Mouse (Mus musculus) kidney, adult 18-20 months (tissue): ENCODE data around the gene Tbc1d16.
"Not testable (repeated sequence)": the region's sequence is repeated elsewhere in the genome, so short reads cannot be mapped to it uniquely, and the experiment has no call there.

Experiments
- DNase-seq: peaks from one replicate; pipeline ENCODE4 v3.0.0; 2021

The Tbc1d16 gene

DNA sequence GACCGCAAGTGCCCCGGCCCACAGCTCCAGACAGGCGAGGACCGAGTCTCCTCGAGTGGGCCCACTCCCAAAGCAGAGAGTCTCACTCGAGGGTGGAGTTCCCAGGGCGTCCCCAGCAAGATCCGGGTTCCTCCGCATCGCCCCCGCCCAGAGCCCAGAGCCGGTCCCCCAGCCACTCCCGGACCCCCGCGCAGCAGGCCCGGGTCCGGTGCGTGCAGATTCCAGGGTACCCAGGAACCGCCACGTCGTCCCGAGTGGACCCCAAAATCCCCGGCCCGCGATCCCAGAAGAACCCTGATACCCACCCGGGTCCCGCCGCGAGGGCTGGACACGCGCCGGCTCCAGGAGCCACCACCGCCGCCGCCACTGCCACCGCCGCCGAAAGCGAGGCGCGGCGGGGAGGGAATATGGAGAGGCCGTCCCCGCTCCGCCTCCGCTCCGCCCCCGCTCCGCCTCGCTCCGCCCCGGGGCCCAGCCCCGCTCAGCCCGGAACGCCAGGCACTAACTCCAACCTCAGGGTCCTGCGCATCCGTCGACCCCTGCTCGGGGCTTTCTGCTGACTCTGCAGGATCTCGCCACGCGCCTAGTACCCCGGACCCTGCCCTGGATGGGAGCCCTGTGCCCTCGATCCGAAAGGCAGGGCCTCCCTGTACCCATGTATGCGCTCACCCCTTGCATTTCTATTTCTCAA, at the start of gene Tbc1d16, which contains the start of gene Ccdc40:
Gene Tbc1d16 (minus strand): TSS at position 409 of the 691 bp plus-strand sequence.
Gene Ccdc40 (plus strand): TSS at position 482 of the 691 bp plus-strand sequence.
- peak; percentile 80 for DNase-seq

GRCm38 (mm10) chr11:119273186-119273930, 45.1 kb upstream of the Tbc1d16 start:
- peak; percentile 13 for DNase-seq

GRCm38 (mm10) chr11:119272492-119272891, 44.2 kb upstream of the Tbc1d16 start:
- not testable (repeated sequence) for DNase-seq

DNA sequence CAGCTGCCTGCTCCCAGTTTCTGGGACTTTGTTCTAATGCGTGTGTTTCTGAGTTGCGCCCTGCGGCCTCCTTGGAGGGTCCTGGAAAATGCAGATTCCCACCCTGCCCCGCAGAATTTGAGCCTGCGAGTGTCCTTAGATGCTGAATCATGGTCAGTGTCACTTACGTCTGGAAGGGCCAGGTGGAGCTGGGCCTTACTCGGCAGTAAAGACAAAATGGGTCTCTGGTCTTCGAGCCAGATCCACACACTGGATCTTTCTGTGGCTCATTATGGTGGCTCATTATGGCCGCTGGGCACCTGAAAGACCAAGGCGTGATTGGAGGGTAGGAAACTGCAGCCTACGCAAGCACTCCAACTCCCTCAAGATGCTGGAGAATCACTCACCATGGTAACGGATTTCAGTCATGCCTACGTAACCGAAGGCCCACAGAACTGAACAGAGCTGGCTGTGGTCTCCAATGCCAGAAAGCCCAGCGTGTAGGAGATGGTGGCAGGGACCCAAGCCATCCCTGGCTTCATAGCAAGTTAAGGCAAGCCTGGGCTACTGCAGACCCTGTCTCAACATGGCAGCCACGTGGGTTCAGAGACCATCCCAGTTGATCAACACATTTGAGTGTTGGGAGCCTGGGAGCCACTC, 40.4 kb upstream of the Tbc1d16 start:
- peak; percentile 6 for DNase-seq

DNA sequence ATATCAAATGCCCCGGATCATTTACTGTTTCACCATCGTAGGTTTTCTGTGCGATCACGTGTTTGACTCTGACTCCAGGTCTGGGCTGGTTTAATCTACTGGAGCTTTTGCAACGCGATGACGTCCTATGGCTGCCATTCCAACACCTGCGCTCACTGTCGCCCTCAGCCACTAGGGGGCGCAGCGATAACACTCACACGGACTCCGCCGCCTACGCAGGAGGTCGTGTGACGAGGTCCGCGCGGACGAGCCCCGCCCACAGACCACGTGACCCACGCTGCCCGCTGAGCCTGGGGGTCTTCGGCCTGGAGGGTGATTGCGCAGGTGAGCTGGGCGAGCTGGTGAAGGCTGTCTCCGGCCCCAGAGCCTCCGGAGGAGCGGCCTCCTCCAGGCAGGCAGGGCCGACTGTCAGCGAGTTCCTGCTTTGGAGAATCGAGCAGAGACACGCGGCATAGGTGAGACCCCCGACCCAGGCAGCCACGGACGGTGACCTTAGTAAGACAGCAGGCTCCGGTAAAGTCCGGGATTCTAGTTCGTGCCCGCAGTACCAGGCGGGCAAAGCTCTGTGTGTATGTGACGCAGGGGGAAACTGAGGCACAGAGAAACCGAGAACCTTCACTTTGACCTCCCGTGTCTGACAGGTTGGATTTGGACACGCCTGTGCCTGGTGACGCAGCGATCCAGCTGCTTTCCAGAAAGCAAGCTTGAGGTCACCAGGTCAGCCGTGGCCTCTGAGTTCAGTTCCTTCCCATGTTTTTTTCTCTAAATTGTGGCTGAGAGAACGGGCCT, 39.7 kb upstream of the Tbc1d16 start, which contains the start of gene Gaa:
Gene Gaa (plus strand): TSS at position 120 of the 789 bp plus-strand sequence.
- peak; percentile 96 for DNase-seq

DNA sequence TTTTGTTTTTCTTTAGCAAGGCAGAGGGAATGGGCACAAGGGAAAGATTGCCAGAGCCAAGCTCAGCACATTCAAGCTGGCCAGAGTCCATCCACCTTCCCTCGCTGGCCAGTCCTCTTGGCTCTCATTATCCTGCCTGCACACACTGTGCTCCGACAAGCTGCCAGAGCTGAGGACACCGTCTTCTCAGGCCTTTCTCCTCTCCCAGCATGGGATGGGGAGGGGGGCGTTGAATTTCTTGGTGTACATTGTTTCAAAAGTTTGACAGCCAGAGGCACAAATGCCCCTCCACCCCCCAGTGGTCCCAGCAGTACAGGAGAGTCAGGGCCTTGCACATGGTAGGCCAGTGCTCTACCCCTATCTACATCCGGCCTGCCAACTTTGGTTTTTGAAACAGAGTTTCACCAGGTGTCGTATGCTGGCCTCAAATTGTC, 39.0 kb upstream of the Tbc1d16 start:
- DNase-seq = peak; percentile 71

DNA sequence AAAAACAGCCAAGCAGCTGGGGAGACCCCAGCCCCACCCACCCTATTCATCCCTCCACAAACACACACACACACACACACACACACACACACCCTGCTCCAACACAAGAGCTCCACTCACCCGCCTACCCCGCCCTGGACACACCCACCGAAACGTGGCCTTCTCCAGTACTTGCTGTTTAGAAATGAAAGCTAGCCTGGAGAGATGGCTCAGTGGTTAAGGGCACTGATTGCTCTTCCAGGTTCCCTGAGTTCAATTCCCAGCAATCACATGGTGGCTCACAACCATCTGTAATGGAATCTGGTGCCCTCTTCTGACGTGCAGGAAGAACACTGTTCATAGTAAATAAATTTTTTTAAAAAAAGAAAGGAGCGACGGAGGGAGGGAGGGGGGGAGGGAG, 37.5 kb upstream of the Tbc1d16 start:
- no peak for DNase-seq

- no peak for DNase-seq
These were observed 36.1 kb upstream of the Tbc1d16 start for GRCm38 (mm10) chr11:119264413-119264812.

- DNase-seq = no peak
These were observed 31.7 kb upstream of the Tbc1d16 start for GRCm38 (mm10) chr11:119259977-119260376.

- peak; percentile 78 for DNase-seq
These were observed 30.4 kb upstream of the Tbc1d16 start for GRCm38 (mm10) chr11:119258572-119259322.

GRCm38 (mm10) chr11:119258216-119258571, 29.9 kb upstream of the Tbc1d16 start:
- DNase-seq = no peak

GRCm38 (mm10) chr11:119256557-119256956, 28.3 kb upstream of the Tbc1d16 start:
- peak; percentile 36 for DNase-seq

DNA sequence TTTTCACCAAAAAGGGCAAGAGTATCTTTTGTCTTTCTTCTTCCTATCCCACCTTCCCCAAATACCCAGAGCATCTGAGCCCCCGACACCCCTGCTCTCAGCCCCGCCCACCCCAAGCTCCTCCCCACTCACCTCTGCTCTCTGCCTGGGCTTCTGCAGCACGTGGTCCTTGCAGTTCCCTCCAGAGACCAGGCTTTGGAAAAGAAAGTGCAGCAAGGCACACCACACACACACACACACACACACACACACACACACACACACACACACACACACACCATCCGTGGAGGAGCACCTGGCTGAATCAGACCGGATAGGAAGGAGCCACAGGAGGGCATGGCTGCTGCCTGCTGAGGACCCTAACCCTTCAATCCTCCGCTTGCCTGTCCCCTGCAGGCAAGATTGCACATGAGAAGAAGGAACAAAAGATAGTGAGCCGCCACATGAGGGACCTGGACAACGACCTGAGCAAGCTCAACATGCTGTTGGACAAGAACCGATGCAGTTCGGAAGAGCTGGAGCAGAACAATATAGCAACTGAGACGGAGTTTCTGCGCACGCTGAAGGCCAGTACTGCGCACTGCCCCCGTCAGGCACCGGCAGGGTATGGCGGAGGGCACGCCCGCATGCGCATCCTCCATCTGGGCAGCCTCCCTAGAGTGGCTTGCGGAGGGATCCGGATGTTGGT, 24.7 kb upstream of the Tbc1d16 start:
- DNase-seq = no peak

- no peak for DNase-seq
These were observed 22.7 kb upstream of the Tbc1d16 start for GRCm38 (mm10) chr11:119250998-119251397.

DNA sequence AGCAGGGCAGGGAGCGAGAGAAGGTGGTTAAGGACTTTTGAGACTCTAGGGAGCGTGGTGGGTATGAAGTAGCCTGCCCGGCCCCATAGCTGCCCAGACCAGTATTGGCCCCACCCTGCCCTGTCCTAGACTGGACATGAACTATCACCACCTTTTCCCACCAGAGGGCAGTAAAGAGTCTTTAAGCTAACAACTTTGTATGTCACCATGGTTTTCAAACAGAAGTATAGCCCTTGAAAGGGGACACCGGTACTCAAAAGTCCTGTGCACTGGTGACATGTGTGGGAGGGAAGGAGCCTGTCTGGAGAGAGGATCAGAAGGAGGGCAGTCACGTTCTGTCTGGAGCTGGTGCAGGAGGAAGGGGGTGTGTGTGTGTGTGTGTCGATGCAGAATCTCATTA, 20.7 kb upstream of the Tbc1d16 start:
- DNase-seq = peak; percentile 56

DNA sequence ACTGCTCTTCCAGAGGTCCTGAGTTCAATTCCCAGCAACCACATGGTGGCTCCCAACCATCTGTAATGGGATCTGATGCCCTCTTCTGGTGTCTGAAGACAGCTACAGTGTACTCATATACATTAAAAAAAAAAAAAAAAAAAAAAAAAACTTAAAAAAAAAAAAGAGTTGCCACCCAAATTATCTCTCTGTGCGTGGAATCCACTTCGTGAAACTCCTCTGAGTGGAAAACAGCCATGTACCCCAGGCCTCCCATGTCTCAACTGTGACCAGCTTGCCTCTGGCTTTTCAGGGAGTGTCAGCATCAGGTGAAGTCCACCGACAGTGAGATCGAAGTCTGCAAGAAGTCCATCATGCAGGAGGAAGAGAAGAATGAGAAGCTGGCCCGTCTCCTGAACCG, 17.2 kb upstream of the Tbc1d16 start:
- DNase-seq = not testable (repeated sequence)

DNA sequence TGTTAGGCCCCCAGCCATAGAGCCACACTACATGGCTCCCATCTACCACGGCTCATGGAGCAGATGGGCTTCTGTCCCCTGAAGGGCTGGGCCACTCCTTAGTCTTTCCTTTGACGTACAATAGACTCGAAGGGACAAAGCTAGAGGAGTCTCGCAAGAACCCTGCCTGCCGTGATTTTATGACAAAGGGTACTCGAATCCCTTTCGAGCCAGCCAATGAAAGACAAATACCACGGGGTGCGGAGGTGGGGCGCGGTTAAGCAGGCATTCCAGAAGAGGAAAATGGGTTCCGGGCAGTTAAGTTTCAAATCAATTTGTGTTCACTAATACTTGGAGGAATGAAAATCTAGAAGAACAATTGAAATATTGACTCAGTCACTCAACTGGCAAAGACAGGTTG, 11.2 kb upstream of the Tbc1d16 start:
- DNase-seq = no peak

GRCm38 (mm10) chr11:119238305-119238721, 10.0 kb upstream of the Tbc1d16 start:
- DNase-seq = peak; percentile 58

DNA sequence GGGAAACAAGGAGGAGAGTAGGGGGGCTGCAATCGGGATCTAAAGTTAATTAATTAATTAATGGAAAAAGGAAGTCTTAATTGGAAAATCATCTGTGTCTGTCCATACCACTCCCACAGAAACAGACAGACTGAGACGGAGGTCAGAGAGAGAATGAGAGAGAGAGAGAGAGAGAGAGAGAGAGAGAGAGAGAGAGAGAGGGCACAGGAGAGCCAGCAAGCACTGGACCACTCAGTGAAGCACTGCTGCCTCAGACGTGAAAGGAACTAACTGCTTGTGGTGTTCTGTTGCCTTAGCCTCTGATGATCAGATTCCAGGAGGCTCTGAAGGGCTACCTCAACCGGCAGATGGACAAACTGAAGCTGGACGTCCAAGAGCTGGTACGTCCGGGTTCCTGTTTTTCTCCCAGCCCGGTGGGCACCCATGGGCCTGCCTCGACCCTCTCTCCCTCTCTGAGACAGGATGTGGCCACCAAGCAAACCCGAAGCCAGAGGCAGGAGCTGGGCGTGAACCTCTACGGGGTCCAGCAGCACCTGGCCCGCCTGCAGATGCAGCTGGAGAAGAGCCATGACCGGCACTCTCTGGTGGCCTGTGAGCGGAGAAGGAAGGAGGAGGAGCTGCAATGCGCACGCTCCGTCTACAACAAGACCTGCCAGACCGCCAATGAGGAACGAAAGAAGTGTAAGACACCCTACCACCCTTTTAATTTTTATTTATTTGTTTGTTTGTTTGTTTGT, 9.4 kb upstream of the Tbc1d16 start:
- DNase-seq = no peak

GRCm38 (mm10) chr11:119237007-119237406, 8.7 kb upstream of the Tbc1d16 start:
- DNase-seq = no peak

GRCm38 (mm10) chr11:119236354-119236753, 8.1 kb upstream of the Tbc1d16 start:
- no peak for DNase-seq
